Comparison of ENCODE assay signal across 14 mouse cellular contexts in the genomic region with DNA sequence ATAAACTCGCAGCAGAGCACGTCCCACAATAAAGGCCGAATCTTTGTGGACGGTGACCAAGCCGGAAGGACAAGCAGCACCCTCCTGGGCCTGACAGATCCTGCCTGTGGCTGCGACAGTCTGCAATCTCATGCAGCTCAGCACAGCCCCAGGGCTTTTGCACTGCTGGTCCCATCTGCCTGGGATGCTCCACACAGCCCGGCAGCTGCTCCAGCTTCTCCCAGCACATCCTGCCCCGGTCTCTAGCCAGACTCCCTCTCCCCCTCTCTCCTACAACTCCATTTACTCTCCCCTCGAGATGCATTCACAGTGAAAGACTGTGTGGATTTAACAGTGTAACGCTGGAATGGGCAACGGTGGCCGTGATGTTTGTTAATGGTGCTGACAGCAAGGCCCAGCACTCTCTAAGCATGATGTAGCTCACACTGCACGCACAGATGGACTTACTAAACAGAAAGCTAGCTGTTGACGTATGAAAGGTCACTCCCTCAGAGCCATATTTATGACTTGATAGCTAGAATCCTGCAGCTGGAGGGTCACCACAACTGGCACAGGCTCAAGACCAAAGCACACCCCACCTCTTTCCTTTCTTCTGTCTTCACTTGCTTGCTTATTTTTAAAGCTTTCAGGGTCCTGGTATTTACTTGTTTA.
DNase-seq lines count a peak whose midpoint lies in the region; ATAC-seq and TF ChIP-seq lines count a peak whose summit lies in the region.
"Had no signal": no experiment of that assay in that cellular context is flagged by ENCODE, and none has a peak within 500 bp of the region (broad histone marks: within the 10 kb centered on the region; RNA-seq: fewer than 3 reads in every experiment).

No protein-coding gene starts in this region.

- H3K9ac ChIP-seq in midbrain, embryonic 16.5 days (ENCODE audit: low read depth, low read length) = no peak overlapping the region
- no peak overlapping the region for H3K9ac ChIP-seq in stomach, postnatal 0 days (ENCODE audit: low read length)
- H3K9ac ChIP-seq: embryonic facial prominence, embryonic 12.5 days; limb, embryonic 15.5 days had no signal

- intact Hi-C loops in heart, postnatal 14 days (cut with DNase I) = no loop called here

- TF ChIP-seq CTCF in stomach, postnatal 0 days (IDR thresholded peaks at IDR 0.05; ENCODE audit: low read depth) = no peak
- TF ChIP-seq CTCF in thymus, adult 2 months (IDR thresholded peaks at IDR 0.05; ENCODE audit: borderline replicate concordance, control insufficient read depth, extremely low read depth, insufficient read depth, low read length, poor library complexity) = no peak

- TF ChIP-seq EP300 in stomach, postnatal 0 days (optimal IDR thresholded peaks at IDR 0.05) = no peak

- no peaks in the 10 kb centered on the region for H3K9me3 ChIP-seq in heart, embryonic 10.5 days
- H3K9me3 ChIP-seq in midbrain, embryonic 10.5 days (replicated peaks) = peaks cover 4% of the 10 kb centered on the region; the same call in 1 of the 2 replicates
- H3K9me3 ChIP-seq in midbrain, embryonic 16.5 days (replicated peaks; ENCODE audit: control insufficient read depth, low read length, poor library complexity, severe bottlenecking) = no peaks in the 10 kb centered on the region
- H3K9me3 ChIP-seq in stomach, postnatal 0 days (ENCODE audit: control insufficient read depth, low read length) = no peaks in the 10 kb centered on the region
- H3K9me3 ChIP-seq: embryonic facial prominence, embryonic 12.5 days; limb, embryonic 15.5 days had no signal

- H3K36me3 ChIP-seq in heart, embryonic 10.5 days = peaks cover 87% of the 10 kb centered on the region
- H3K36me3 ChIP-seq in midbrain, embryonic 10.5 days = peaks cover 99% of the 10 kb centered on the region
- peaks cover 11% of the 10 kb centered on the region for H3K36me3 ChIP-seq in midbrain, embryonic 16.5 days (ENCODE audit: control insufficient read depth, insufficient read depth, low read length)
- H3K36me3 ChIP-seq in stomach, postnatal 0 days (ENCODE audit: control insufficient read depth, insufficient read depth, low read length) = peaks cover 41% of the 10 kb centered on the region
- H3K36me3 ChIP-seq in thymus, adult 2 months (ENCODE audit: control insufficient read depth, insufficient read depth, low read length) = peaks cover 16% of the 10 kb centered on the region

- no peak for DNase-seq in heart, embryonic 10.5 days (ENCODE audit: low spot score)
- no peak for DNase-seq in heart, postnatal 14 days
- DNase-seq in midbrain, embryonic 10.5 days (ENCODE audit: low spot score) = no peak
- DNase-seq in lung, postnatal 4 days = peak; percentile 47 to 77
- no peak for DNase-seq in stomach, postnatal 0 days (ENCODE audit: low spot score)
- DNase-seq in frontal cortex, postnatal 10 days (ENCODE audit: low spot score in 2 of 2) = no peak
- no peak for DNase-seq in thymus, adult 2 months
- DNase-seq: adrenal gland, postnatal 14 days; B cell, adult 2 months; cerebellum, adult 8-10 months; kidney, adult 2 months had no signal

- WGBS in heart, embryonic 10.5 days = 75% methylated on average over 14 of the region's 14 CpGs
- 90% methylated on average over 14 of the region's 14 CpGs for WGBS in midbrain, embryonic 10.5 days
- WGBS in midbrain, embryonic 16.5 days = 65% methylated on average over 14 of the region's 14 CpGs
- 55% methylated on average over 14 of the region's 14 CpGs for WGBS in stomach, postnatal 0 days
- 96% methylated on average over 14 of the region's 14 CpGs for WGBS in thymus, adult 2 months

- no peak for TF ChIP-seq POLR2A in thymus, adult 2 months (IDR thresholded peaks at IDR 0.05; ENCODE audit: control insufficient read depth, extremely low read depth, insufficient read depth, low read length, poor library complexity)

- H3K27me3 ChIP-seq in heart, embryonic 10.5 days (ENCODE audit: insufficient read depth, poor library complexity, severe bottlenecking) = no peaks in the 10 kb centered on the region
- H3K27me3 ChIP-seq in midbrain, embryonic 10.5 days (ENCODE audit: low read depth, poor library complexity, severe bottlenecking) = no peaks in the 10 kb centered on the region
- H3K27me3 ChIP-seq in midbrain, embryonic 16.5 days (ENCODE audit: control insufficient read depth, insufficient read depth, low read depth, low read length) = no peaks in the 10 kb centered on the region
- H3K27me3 ChIP-seq in stomach, postnatal 0 days (ENCODE audit: control insufficient read depth, insufficient read depth, low read length) = no peaks in the 10 kb centered on the region
- H3K27me3 ChIP-seq in thymus, adult 2 months (ENCODE audit: control insufficient read depth, insufficient read depth, low read length) = no peaks in the 10 kb centered on the region
- H3K27me3 ChIP-seq: embryonic facial prominence, embryonic 12.5 days; limb, embryonic 15.5 days had no signal

- H3K4me3 ChIP-seq in heart, embryonic 10.5 days = no peak overlapping the region
- H3K4me3 ChIP-seq in midbrain, embryonic 10.5 days = no peak overlapping the region
- no peak overlapping the region for H3K4me3 ChIP-seq in midbrain, embryonic 16.5 days (ENCODE audit: low read depth, low read length)
- H3K4me3 ChIP-seq in stomach, postnatal 0 days (ENCODE audit: low read depth, low read length) = no peak overlapping the region
- H3K4me3 ChIP-seq in thymus, adult 2 months (ENCODE audit: control insufficient read depth, insufficient read depth, low read length) = no peak overlapping the region
- H3K4me3 ChIP-seq: embryonic facial prominence, embryonic 12.5 days; limb, embryonic 15.5 days had no signal

- 0 out of 2 replicates have a peak overlapping the region, but pooled peaks have one; percentile 31 for H3K27ac ChIP-seq in heart, embryonic 10.5 days
- peak overlapping the region; percentile 14; the same call in 1 of the 2 replicates for H3K27ac ChIP-seq in midbrain, embryonic 10.5 days (replicated peaks)
- H3K27ac ChIP-seq in midbrain, embryonic 16.5 days (ENCODE audit: low read length) = no peak overlapping the region
- peak overlapping the region; percentile 49 for H3K27ac ChIP-seq in stomach, postnatal 0 days (replicated peaks)
- H3K27ac ChIP-seq in thymus, adult 2 months (ENCODE audit: control insufficient read depth, insufficient read depth, low read length) = no peak overlapping the region
- H3K27ac ChIP-seq: embryonic facial prominence, embryonic 12.5 days; limb, embryonic 15.5 days had no signal

- peaks cover 54% of the 10 kb centered on the region for H3K4me1 ChIP-seq in heart, embryonic 10.5 days
- peaks cover 11% of the 10 kb centered on the region for H3K4me1 ChIP-seq in midbrain, embryonic 10.5 days
- peaks cover 7% of the 10 kb centered on the region; the same call in 1 of the 2 replicates for H3K4me1 ChIP-seq in midbrain, embryonic 16.5 days (ENCODE audit: control insufficient read depth, insufficient read depth, low read length)
- H3K4me1 ChIP-seq in stomach, postnatal 0 days (replicated peaks; ENCODE audit: control insufficient read depth, insufficient read depth) = no peaks in the 10 kb centered on the region
- no peaks in the 10 kb centered on the region for H3K4me1 ChIP-seq in thymus, adult 2 months (replicated peaks; ENCODE audit: control insufficient read depth, insufficient read depth, low read length)
- H3K4me1 ChIP-seq: embryonic facial prominence, embryonic 12.5 days had no signal

- no peak overlapping the region for H3K4me2 ChIP-seq in midbrain, embryonic 16.5 days (ENCODE audit: low read length)
- no peak overlapping the region for H3K4me2 ChIP-seq in stomach, postnatal 0 days (replicated peaks; ENCODE audit: low read depth)
- H3K4me2 ChIP-seq: embryonic facial prominence, embryonic 12.5 days; limb, embryonic 15.5 days had no signal

- ATAC-seq in midbrain, embryonic 16.5 days = no peak
- ATAC-seq in stomach, postnatal 0 days (ENCODE audit: low FRiP score, low TSS enrichment) = no peak

Comparison
In these comparisons a context has a peak if more than half of its experiments do, and no peak if none do; other contexts are left out.
1. H3K27ac ChIP-seq: peak in heart, embryonic 10.5 days (single experiment), midbrain, embryonic 10.5 days (single experiment) and stomach, postnatal 0 days (single experiment); none in midbrain, embryonic 16.5 days (single experiment) and thymus, adult 2 months (single experiment).
2. DNase-seq: peak in lung, postnatal 4 days (2 of 2); none in heart, embryonic 10.5 days (single experiment), heart, postnatal 14 days (0 of 2), midbrain, embryonic 10.5 days (single experiment), stomach, postnatal 0 days (single experiment), frontal cortex, postnatal 10 days (0 of 2) and thymus, adult 2 months (single experiment).